Mouse (Mus musculus): Measurements from ENCODE around the gene Lgals12.

GRCm38 (mm10) chr19:7595534-7595933 is 11.5 kb downstream of the Lgals12 start:
- TF ChIP-seq JUN (IDR thresholded peaks at IDR 0.05; ENCODE audit: insufficient read depth, low read depth, low read length) (no peak), POLR2A (IDR thresholded peaks at IDR 0.05; ENCODE audit: low read depth, low read length) (no peak), ZC3H11A (IDR thresholded peaks at IDR 0.05; ENCODE audit: low read depth, low read length) (peak; percentile 77), CTCF (conservative IDR thresholded peaks at IDR 0.05 in 1 of 2, IDR thresholded peaks at IDR 0.05 in 1 of 2; ENCODE audit: low read depth in 2 of 2, low read length in 2 of 2) (peak; percentile 23 to 88; a peak in 2 of 4 replicates), ETS1 (conservative IDR thresholded peaks at IDR 0.05; ENCODE audit: low read depth, low read length) (no peak), USF1 (IDR thresholded peaks at IDR 0.05; ENCODE audit: low read depth, low read length) (no peak), PAX5 (IDR thresholded peaks at IDR 0.05; ENCODE audit: low read length) (no peak), TBP (conservative IDR thresholded peaks at IDR 0.05; ENCODE audit: low read depth, low read length) (no peak), ZKSCAN1 (IDR thresholded peaks at IDR 0.05; ENCODE audit: borderline replicate concordance, low read depth, low read length) (no peak), BHLHE40 (IDR thresholded peaks at IDR 0.05; ENCODE audit: low read depth, low read length) (no peak), ELF1 (IDR thresholded peaks at IDR 0.05; ENCODE audit: low read depth, low read length) (no peak), GABPA (IDR thresholded peaks at IDR 0.05; ENCODE audit: insufficient replicate concordance, low read depth, low read length) (no peak), HCFC1 (IDR thresholded peaks at IDR 0.05; ENCODE audit: low read depth, low read length) (no peak)
